Mouse (Mus musculus): ENCODE results near the gene Hbp1.

Gene Hbp1

DNA sequence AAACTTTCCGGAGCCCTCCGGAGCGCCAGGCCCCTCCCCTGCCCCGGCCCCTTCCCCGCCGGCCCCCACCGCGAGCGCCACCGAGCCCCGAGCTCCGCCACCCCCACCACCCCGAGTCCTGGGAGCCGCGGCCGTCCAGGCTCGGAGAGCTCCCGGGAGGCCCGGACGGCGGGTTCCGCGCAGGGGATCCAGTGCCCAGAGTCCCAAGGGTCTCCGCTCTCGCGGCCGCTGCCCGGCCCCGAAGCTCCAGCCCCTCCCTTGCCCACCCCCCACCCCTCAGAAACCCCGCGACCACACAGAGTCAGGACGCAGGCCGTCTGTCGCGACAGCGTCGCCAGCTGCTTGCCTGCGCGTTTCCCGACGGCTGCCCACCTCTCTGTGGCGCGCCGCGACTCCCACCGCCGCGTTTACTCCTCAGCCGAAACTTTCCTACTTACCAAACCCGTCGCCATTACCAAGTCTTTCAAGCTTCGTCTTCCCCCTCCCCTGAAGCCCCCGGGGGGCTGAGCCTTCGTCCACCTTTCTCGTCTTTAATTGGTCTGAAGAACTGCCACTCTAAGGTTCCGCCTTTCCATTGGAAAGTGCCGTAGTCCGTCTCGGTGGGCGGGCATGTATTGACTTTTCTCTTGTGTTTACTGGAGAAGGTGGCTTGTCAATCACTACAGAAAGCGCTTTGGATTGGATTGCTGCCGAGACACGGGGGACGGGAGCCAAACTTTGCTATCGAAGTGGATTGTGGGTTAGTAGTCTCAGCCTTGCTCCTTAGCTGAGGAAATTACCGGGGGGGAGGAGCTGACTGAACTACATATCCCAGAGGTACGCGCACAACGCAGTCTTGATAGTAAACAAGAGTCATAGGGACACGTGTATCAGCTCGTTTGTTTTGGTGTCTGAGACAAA is at the start of gene Hbp1:
Gene Hbp1 (minus strand): TSS at position 777 of the 900 bp plus-strand sequence.
- peak; percentile 97 to 98 for DNase-seq

DNA sequence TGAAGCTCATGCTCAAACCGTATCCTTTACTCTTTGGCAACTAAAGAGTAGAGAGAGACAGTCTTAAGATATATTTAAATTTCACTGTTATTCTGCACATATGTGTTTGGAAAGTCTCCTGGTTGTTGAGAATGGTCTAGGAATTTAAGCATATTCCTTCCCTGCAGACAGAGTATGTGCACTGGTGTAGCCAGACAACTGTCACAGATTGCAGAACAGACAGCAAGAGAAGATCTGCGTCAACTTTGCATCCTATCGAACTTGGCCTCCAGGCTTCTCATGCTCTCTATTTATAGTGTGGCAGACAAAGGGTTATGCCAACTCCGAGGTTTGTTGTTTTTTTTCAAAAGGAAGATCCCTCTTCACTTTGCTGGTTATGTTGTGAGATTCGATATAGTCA is 48.4 kb upstream of the Hbp1 start:
- DNase-seq = no peak

GRCm38 (mm10) chr12:31997328-31997878 is 47.1 kb upstream of the Hbp1 start:
- no peak for DNase-seq

- no peak for DNase-seq
These were observed 46.5 kb upstream of the Hbp1 start for GRCm38 (mm10) chr12:31996877-31997276.

DNA sequence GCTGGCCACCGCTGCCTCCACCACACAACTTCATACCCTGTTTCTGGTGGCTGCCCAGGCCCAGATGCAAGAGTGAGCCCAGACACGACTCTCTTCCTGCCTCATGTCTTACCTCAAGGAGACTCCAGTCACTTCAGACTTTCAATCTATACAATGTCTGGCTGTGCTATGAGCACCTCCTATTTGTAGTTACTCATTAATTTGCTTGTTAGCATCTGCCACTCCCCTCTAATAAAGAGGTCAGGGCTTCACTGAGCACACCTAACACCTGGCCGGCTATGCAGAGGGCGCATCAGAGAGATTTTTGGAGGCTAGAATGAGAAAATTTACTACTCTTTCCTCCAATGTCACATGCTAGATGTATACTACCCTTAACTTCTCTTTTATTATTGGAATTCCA is 40.2 kb upstream of the Hbp1 start:
- no peak for DNase-seq

DNA sequence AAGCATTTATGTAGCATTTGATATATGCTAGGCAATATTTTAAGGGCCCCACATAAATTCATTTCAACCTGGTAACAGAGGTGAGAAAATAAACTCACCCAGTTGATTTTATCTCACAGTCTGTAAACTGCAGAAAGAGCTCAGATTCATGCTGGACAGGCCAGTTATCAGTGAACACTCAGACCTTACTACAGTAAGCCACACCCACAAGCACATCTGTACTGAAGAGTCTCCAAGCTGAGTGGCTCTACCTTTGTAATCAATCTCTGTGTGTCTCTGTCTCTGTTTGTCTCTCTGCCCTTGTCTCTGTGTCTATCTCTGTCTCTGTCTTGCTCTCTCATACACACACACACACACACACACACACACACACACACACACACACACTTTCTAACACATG is 39.4 kb upstream of the Hbp1 start:
- DNase-seq = no peak

DNA sequence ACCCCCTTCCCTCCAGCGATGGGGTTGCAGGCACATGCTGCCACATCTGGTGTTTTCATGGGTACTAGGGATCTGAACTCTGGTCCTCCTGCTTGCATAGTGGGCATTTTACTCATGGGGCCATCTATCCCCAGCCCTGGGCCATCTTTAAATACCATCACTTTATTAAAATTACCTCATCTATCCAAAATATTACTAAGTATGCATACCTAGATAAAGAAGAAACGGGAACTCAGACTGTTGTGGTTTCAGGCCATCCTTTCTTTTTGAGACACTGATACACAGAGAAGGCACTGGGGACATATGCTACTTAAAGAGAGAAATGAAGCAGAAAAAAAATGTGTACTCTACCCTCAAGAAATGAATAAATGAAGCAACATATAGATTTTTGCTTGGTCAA is 36.1 kb upstream of the Hbp1 start:
- DNase-seq = no peak

DNA sequence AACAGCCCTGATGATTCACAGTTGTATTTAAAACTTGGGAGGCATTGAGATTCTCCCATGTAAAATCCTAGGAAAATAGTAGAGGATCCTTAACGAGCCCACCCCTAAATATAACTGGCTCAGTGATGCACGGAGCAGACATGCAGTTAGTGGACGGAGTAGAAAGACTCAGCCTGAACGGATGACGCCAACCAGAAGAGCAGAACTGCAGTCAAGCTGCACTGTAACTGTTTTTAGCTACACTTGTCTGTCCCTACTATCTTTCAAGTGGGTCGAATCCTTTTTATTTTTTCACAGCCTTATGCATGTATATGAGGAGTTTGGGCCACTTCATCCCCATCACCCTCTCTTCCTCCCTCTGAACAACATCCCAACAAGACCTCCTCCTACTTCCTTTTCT is 35.4 kb upstream of the Hbp1 start:
- DNase-seq = no peak

DNA sequence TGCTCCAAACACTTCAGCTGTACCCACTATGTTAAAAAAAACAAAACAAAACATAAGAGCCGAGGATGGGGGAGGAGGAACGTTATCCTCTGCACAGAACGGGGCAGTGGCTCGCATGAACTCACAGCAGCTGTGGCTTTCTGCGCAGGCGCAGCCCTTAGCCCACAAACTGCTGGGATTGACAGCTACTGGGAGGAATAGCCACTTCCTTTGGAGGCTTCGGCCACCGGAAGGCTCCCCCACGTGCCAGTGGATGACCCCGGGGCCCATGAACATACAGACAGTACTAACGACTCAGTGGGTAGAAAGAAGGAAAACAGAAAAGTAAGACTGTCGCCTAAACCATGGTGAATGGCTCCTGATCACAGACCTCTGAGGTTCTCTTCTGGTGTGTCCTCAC is 34.3 kb upstream of the Hbp1 start:
- DNase-seq = peak; percentile 60 to 73

DNA sequence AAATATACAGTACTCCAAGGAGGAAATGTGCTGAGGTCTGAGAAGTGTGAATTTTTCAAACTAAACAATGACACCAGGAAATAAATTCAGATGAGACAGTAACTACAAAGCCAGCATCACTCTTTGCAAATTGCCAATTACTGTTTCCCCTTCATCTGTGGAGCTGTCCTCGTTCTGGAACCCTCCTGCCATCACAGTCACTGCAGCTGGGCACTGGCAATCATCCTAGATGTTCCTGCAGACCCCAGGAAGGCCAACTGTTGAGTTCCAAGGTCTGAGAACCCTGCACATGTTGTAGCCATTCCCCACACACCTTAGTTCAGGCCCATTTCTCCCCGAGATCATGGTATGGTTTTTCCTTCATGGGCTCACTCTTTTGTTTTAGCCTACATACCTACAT is 33.9 kb upstream of the Hbp1 start:
- DNase-seq = no peak

DNA sequence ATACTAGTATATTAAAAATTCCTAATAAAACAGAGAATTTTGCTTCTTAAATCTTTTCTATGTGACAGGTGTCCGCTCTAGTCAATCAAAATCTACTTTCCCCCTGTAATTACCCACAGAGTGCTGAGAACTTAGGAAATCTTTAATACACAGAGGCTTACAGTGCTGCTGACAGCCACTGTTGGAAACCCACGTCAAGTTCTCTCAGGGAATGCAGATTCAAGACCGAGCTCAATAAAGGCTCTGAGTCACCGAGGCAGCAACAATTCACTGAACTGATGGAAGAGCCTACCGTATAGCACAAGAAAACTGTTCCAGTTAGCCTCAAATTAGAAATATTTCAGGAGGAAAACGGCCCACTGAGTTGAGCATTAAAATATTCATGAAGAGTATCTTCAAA is 33.4 kb upstream of the Hbp1 start:
- DNase-seq = no peak

DNA sequence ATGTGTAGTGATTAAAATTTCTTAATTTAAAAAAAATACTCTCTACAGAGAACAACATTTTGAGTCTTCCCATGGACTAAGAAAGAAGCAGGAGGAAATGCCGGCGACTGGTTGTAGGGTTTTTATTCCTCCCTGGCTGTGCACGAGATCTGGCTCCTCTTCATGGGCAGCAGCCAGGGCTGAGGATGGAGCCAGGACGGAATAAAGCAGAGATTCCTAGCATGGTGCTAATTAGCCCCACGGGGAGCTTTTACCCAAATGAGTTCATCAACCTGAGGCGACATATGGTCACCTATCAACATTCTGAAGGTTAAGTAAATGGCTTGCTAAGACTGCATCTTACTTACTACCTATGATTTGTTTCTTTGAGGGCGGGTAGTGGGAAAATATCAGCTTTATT is 32.9 kb upstream of the Hbp1 start:
- DNase-seq = no peak

GRCm38 (mm10) chr12:31977613-31978195 is 27.4 kb upstream of the Hbp1 start:
- no peak for DNase-seq

GRCm38 (mm10) chr12:31976544-31976943 is 26.2 kb upstream of the Hbp1 start:
- DNase-seq = peak; percentile 48 to 61

GRCm38 (mm10) chr12:31973473-31974172 is 23.3 kb upstream of the Hbp1 start:
- DNase-seq = peak; percentile 77 to 85

- no peak for DNase-seq
These were observed 21.2 kb upstream of the Hbp1 start for GRCm38 (mm10) chr12:31971547-31971946.

DNA sequence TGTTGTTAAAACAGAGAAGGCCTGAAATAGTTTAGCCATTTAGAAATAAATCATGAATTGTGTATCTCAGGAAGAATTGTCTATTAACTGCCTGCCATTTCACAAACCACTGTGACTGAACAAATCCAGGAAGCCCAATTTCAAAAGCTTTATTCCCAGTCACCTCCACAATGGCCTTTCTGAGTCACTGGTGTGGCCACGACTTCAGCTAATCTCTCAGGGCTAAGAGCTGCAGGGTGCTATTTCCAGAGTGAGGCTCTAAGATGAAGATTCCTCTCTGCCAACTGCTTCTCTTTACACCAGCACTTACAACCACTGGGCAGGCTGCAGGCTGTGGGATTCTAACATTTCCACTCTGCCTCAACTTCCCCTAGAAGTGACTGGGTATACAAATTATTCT is 18.8 kb upstream of the Hbp1 start:
- DNase-seq = no peak

- peak; percentile 10 to 19 for DNase-seq
These were observed 17.2 kb upstream of the Hbp1 start for GRCm38 (mm10) chr12:31967536-31967935.

GRCm38 (mm10) chr12:31966405-31966804 is 16.1 kb upstream of the Hbp1 start:
- no peak for DNase-seq

DNA sequence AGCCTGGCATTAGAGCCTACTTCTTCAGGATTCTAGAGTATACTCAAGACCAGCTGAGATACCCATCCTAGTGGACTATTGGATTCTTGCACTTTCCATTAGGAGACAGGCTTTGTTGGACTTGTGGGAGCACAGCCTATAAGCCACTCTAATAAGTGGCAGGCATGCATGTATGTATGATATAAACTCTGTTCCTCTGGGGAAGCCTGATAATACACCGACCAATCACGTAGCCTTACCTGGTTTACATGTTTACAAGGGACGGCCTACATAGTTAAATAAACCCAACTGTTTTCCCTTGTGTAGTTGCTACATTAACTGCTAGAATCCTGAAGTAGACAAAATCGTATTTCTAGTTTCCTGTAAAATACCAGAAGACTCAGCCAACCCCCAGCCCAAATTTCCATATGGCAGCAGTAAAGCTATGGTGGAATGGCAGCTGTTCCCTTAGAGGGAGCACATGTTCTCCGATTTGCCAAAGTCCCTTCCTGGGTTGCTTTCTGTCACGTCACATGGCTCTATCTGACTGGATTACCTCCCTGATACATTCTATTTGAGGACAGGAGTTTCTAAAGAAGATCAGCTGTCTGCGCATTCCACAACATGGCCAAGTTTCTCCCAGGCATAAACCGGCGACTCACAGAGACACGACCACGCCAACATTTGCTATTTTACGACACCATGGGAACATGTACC is 15.3 kb upstream of the Hbp1 start:
- DNase-seq = no peak

GRCm38 (mm10) chr12:31964074-31964473 is 13.7 kb upstream of the Hbp1 start:
- no peak for DNase-seq

DNA sequence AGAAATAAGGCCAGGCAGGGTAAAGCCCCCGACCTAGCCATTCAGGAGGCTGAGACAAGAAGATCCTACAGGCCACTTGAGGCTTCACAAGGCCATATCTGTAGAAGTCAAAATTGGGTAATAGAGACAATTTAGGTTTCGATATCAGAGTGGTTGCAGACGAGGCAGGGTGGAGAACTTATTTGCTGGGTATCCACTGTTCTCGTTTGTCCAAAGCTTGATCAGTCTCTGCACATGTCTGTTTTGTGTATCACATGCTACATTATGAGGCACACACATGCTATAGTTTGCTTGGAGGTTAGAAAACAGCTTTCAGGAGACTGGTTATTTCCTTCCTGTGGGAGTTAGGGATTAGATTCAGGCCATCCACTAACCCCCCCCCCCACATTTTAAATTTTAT is 5.5 kb upstream of the Hbp1 start:
- DNase-seq = no peak

GRCm38 (mm10) chr12:31950659-31951031 is 310 bp upstream of the Hbp1 start:
- peak in 1 of 2 experiments; percentile 80 for DNase-seq
